Mouse (Mus musculus) stomach, postnatal 0 days (tissue): Measurements from ENCODE around the gene Igsf8.

Experiments used
- CTCF ChIP-seq: IDR thresholded peaks from 2 replicates; pipeline ENCODE4 v1.5.1; 2016; ENCODE audit warnings: antibody characterized with exemption, low read depth, mild to moderate bottlenecking, moderate library complexity
- EP300 ChIP-seq: optimal IDR thresholded peaks from 2 replicates; pipeline ENCODE3; 2016; ENCODE audit warnings: antibody characterized with exemption

- TF ChIP-seq CTCF (no peak), EP300 (no peak)
These were observed 16.9 kb downstream of the Igsf8 start for GRCm38 (mm10) chr1:172278328-172278727.
